Mouse (Mus musculus) brain, embryonic 14.5 days (tissue): ENCODE data around the gene Fpr2.

ENCODE experiments used
- CTCF ChIP-seq: fragments of 200-500 bp; IDR thresholded peaks from 2 replicates; pipeline ENCODE4 v1.5.1; 2012; ENCODE audit warnings: inconsistent platforms, mild to moderate bottlenecking, moderate library complexity, borderline replicate concordance; ENCODE audit not compliant: insufficient read depth, insufficient read length; ENCODE audit errors: extremely low read depth
- POLR2A ChIP-seq: fragments of 200-500 bp; IDR thresholded peaks from 2 replicates; pipeline ENCODE4 v1.6.1; 2012; ENCODE audit warnings: mild to moderate bottlenecking, inconsistent platforms, borderline replicate concordance; ENCODE audit not compliant: poor library complexity, insufficient read depth, insufficient read length, severe bottlenecking; ENCODE audit errors: extremely low read depth

- TF ChIP-seq CTCF (no peak), POLR2A (no peak)
Measured at GRCm38 (mm10) chr17:17845187-17846027, 42.2 kb upstream of the Fpr2 start.
